In genomic region chr19:44908836-44909460, GRCm38 (mm10) we compare ENCODE assay signal across 18 mouse cellular contexts. TPM values are rescaled to one million over a fixed set of nuclear protein-coding genes. Genes with fewer than 3 reads are reported as not detected.
DNase-seq lines count a peak whose midpoint lies in the region; ATAC-seq and TF ChIP-seq lines count a peak whose summit lies in the region.
"Had no signal": no experiment of that assay in that cellular context is flagged by ENCODE, and none has a peak within 500 bp of the region (broad histone marks: within the 10 kb centered on the region; RNA-seq: fewer than 3 reads in every experiment).

No protein-coding gene starts in this region.

- WGBS in kidney, embryonic 15.5 days: 78% methylated on average over 11 of the region's 11 CpGs
- 78% methylated on average over 11 of the region's 11 CpGs for WGBS in kidney, adult 2 months
- WGBS in intestine, postnatal 0 days: 71% methylated on average over 11 of the region's 11 CpGs

- no peak for TF ChIP-seq CTCF in gastrocnemius, adult 2 months (IDR thresholded peaks at IDR 0.05)
- TF ChIP-seq CTCF in kidney, adult 2 months (conservative IDR thresholded peaks at IDR 0.05; ENCODE audit: insufficient read depth, insufficient read length, low read depth, low read length): no peak
- no peak for TF ChIP-seq CTCF in brain, embryonic 14.5 days (IDR thresholded peaks at IDR 0.05; ENCODE audit: borderline replicate concordance, extremely low read depth, insufficient read depth, insufficient read length)
- no peak for TF ChIP-seq CTCF in intestine, postnatal 0 days (IDR thresholded peaks at IDR 0.05; ENCODE audit: low read depth)

- DNase-seq in gastrocnemius, adult 2 months: no peak
- DNase-seq in gastrocnemius, postnatal 14 days: no peak
- no peak for DNase-seq in kidney, adult 2 months
- DNase-seq in brain, embryonic 14.5 days (ENCODE audit: low read depth): peak; percentile 73
- DNase-seq in testis, postnatal 14 days (ENCODE audit: low spot score): no peak
- no peak for DNase-seq in layer of hippocampus, adult 11-12 months (ENCODE audit: low spot score)
- DNase-seq: adrenal gland, adult 2 months; B cell, adult 2 months; cerebellum, postnatal 25 days; gastrocnemius, postnatal 25 days; layer of hippocampus, adult 9-11 months; right cerebral cortex, adult 18-20 months had no signal

- H3K27me3 ChIP-seq in kidney, embryonic 15.5 days: no peaks in the 10 kb centered on the region
- H3K27me3 ChIP-seq in kidney, adult 2 months (replicated peaks; ENCODE audit: control insufficient read depth, insufficient read depth, low read length): no peaks in the 10 kb centered on the region
- no peaks in the 10 kb centered on the region for H3K27me3 ChIP-seq in intestine, postnatal 0 days (replicated peaks; ENCODE audit: control insufficient read depth, insufficient read depth, low read length)
- H3K27me3 ChIP-seq: limb, embryonic 12.5 days; neural tube, embryonic 12.5 days had no signal

- H3K27ac ChIP-seq in gastrocnemius, adult 2 months: peak overlapping the region; percentile 35; the same call in 1 of the 2 replicates
- peak overlapping the region; percentile 82 for H3K27ac ChIP-seq in kidney, embryonic 15.5 days
- no peak overlapping the region for H3K27ac ChIP-seq in kidney, adult 2 months (ENCODE audit: insufficient read depth, low read depth, low read length)
- peak overlapping the region; percentile 54; the same call in 1 of the 2 replicates for H3K27ac ChIP-seq in intestine, postnatal 0 days (ENCODE audit: low read depth, low read length)
- H3K27ac ChIP-seq: limb, embryonic 12.5 days; neural tube, embryonic 12.5 days had no signal

- H3K9ac ChIP-seq in kidney, embryonic 15.5 days: no peak overlapping the region
- H3K9ac ChIP-seq in intestine, postnatal 0 days (ENCODE audit: low read depth, low read length): no peak overlapping the region
- H3K9ac ChIP-seq: limb, embryonic 12.5 days; neural tube, embryonic 12.5 days had no signal

- no peak overlapping the region for H3K4me2 ChIP-seq in kidney, embryonic 15.5 days
- no peak overlapping the region for H3K4me2 ChIP-seq in intestine, postnatal 0 days (replicated peaks; ENCODE audit: low read depth)
- H3K4me2 ChIP-seq: limb, embryonic 12.5 days; neural tube, embryonic 12.5 days had no signal

- H3K4me1 ChIP-seq in kidney, embryonic 15.5 days: peaks cover 53% of the 10 kb centered on the region
- no peaks in the 10 kb centered on the region for H3K4me1 ChIP-seq in kidney, adult 2 months (ENCODE audit: control insufficient read depth, insufficient read depth, low read length)
- 0 out of 2 replicates have a peak, but pooled peaks cover 6% of the 10 kb centered on the region for H3K4me1 ChIP-seq in intestine, postnatal 0 days (replicated peaks; ENCODE audit: control insufficient read depth, insufficient read depth, low read length)

- no peaks in the 10 kb centered on the region for H3K36me3 ChIP-seq in kidney, embryonic 15.5 days
- no peaks in the 10 kb centered on the region for H3K36me3 ChIP-seq in kidney, adult 2 months (ENCODE audit: control insufficient read depth, insufficient read depth, low read length)
- H3K36me3 ChIP-seq in intestine, postnatal 0 days (ENCODE audit: control insufficient read depth, insufficient read depth): no peaks in the 10 kb centered on the region
- H3K36me3 ChIP-seq: limb, embryonic 12.5 days; midbrain, embryonic 10.5 days; neural tube, embryonic 12.5 days had no signal

- intact Hi-C loops in gastrocnemius, adult 2 months (cut with DNase I): no loop called here
- intact Hi-C loops in gastrocnemius, postnatal 14 days (cut with DNase I; ENCODE audit: low total_unique reads): no loop called here

- H3K4me3 ChIP-seq in gastrocnemius, adult 2 months: no peak overlapping the region
- no peak overlapping the region for H3K4me3 ChIP-seq in kidney, embryonic 15.5 days (replicated peaks)
- no peak overlapping the region for H3K4me3 ChIP-seq in kidney, adult 2 months (ENCODE audit: insufficient read depth, low read depth, low read length)
- no peak overlapping the region for H3K4me3 ChIP-seq in intestine, postnatal 0 days (ENCODE audit: low read depth, low read length)
- H3K4me3 ChIP-seq: limb, embryonic 12.5 days; midbrain, embryonic 10.5 days; neural tube, embryonic 12.5 days had no signal

- TF ChIP-seq POLR2A in kidney, adult 2 months (IDR thresholded peaks at IDR 0.05; ENCODE audit: low read depth, low read length): no peak
- no peak for TF ChIP-seq POLR2A in brain, embryonic 14.5 days (IDR thresholded peaks at IDR 0.05; ENCODE audit: borderline replicate concordance, extremely low read depth, insufficient read depth, insufficient read length, poor library complexity, severe bottlenecking)

- no peak for ATAC-seq in kidney, embryonic 15.5 days (replicated peaks; ENCODE audit: low FRiP score)
- ATAC-seq in intestine, postnatal 0 days: no peak
- ATAC-seq: inflammation-experienced regulatory T-cells, adult 6 months had no signal

- H3K9me3 ChIP-seq in kidney, embryonic 15.5 days (replicated peaks): no peaks in the 10 kb centered on the region
- H3K9me3 ChIP-seq in intestine, postnatal 0 days (ENCODE audit: control insufficient read depth): no peaks in the 10 kb centered on the region
- H3K9me3 ChIP-seq: limb, embryonic 12.5 days; midbrain, embryonic 10.5 days; neural tube, embryonic 12.5 days had no signal

RNA-seq across cellular contexts. Expression of gene Slf2, which starts 22.0 kb away (rescaled TPM):
- 10 to 100 TPM; 11.9 to 14.5 TPM for total RNA-seq in gastrocnemius, adult 2 months (2021)
- total RNA-seq in gastrocnemius, postnatal 14 days (2021): 10 to 100 TPM; 13.5 to 15.9 TPM
- 40.5 and 40.6 TPM in 2 replicates for polyA plus RNA-seq in kidney, embryonic 15.5 days (2015; fragmentation: Nextera tagmentation; extraction: Ambion mirVana)
- 10.5 and 31.1 TPM in 2 replicates for polyA plus RNA-seq in kidney, adult 2 months (2012; rRNA removed)
- polyA plus RNA-seq in brain, embryonic 14.5 days (2012; rRNA removed): 49.0 and 51.3 TPM in 2 replicates
- 11.4 and 13.4 TPM in 2 replicates for polyA plus RNA-seq in intestine, postnatal 0 days (2015; fragmentation: Nextera tagmentation; extraction: Ambion mirVana)
